8 mouse cellular contexts compared by ENCODE assay signal in the genomic region with DNA sequence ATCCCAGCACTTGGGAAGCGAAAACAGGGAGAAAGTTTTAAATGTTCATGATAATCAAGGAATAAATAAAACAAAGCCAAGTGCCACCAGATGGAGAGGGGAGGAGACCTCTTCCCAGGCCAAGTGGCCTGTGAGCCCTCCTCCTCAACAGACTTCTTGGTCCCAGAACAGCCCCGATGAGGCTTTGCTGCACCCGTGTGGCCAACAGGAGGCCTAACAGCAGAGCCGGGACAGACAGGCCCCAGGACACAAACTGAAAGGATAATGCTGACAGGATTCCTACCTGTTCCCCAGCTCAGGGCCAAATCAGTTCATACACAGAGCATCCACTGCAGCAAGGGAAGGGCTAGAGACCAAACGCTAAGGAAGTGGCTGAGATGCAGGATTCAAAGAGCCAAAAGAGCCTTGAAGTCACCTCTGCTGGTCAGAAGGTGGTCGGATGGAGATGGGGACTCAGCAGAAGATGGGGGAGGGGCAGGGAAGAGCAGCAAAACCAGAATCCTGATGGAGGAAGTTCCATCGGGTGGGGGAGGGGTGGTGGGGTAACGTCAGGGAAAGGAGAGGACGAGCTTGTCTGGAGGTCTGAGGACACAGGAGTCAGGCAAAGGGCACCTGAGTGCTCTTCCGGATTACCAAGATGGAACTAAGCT. TPM values are rescaled to one million over a fixed set of nuclear protein-coding genes. Genes with fewer than 3 reads are reported as not detected.
DNase-seq lines count a peak whose midpoint lies in the region; ATAC-seq lines count a peak whose summit lies in the region.

No protein-coding gene starts in this region.

- WGBS in forebrain, embryonic 12.5 days, result 21% methylated on average over 10 of the region's 10 CpGs
- WGBS in hindbrain, embryonic 11.5 days, result 22% methylated on average over 10 of the region's 10 CpGs

- H3K4me1 ChIP-seq in forebrain, embryonic 12.5 days, result 0 out of 2 replicates have a peak, but pooled peaks cover 10% of the 10 kb centered on the region
- H3K4me1 ChIP-seq in hindbrain, embryonic 11.5 days (replicated peaks; ENCODE audit: control insufficient read depth, insufficient read depth, low read length), result no peaks in the 10 kb centered on the region

- peak; percentile 85 for ATAC-seq in forebrain, embryonic 12.5 days (ENCODE audit: low FRiP score)
- peak; percentile 73 for ATAC-seq in hindbrain, embryonic 11.5 days (ENCODE audit: low FRiP score)
- ATAC-seq in megakaryocyte progenitor cell, adult 5-6 weeks (replicated peaks; ENCODE audit: poor library complexity), result peak; percentile 73

- no peaks in the 10 kb centered on the region for H3K36me3 ChIP-seq in forebrain, embryonic 12.5 days (replicated peaks)
- no peaks in the 10 kb centered on the region for H3K36me3 ChIP-seq in hindbrain, embryonic 11.5 days (ENCODE audit: control insufficient read depth, insufficient read depth, low read length)

- H3K27ac ChIP-seq in forebrain, embryonic 12.5 days, result no peak overlapping the region
- H3K27ac ChIP-seq in hindbrain, embryonic 11.5 days (ENCODE audit: low read depth, low read length), result no peak overlapping the region

- H3K27me3 ChIP-seq in forebrain, embryonic 12.5 days, result no peaks in the 10 kb centered on the region
- no peaks in the 10 kb centered on the region for H3K27me3 ChIP-seq in hindbrain, embryonic 11.5 days (ENCODE audit: control insufficient read depth, insufficient read depth, low read length)

- no peak overlapping the region for H3K4me3 ChIP-seq in forebrain, embryonic 12.5 days (replicated peaks)
- no peak overlapping the region for H3K4me3 ChIP-seq in hindbrain, embryonic 11.5 days (ENCODE audit: low read depth, low read length)

- H3K4me2 ChIP-seq in forebrain, embryonic 12.5 days, result no peak overlapping the region
- no peak overlapping the region for H3K4me2 ChIP-seq in hindbrain, embryonic 11.5 days (replicated peaks; ENCODE audit: low read depth, low read length)

- no peaks in the 10 kb centered on the region for H3K9me3 ChIP-seq in forebrain, embryonic 12.5 days
- H3K9me3 ChIP-seq in hindbrain, embryonic 11.5 days (ENCODE audit: control insufficient read depth, low read length), result no peaks in the 10 kb centered on the region

- H3K9ac ChIP-seq in forebrain, embryonic 12.5 days, result no peak overlapping the region
- H3K9ac ChIP-seq in hindbrain, embryonic 11.5 days (ENCODE audit: low read depth, low read length), result no peak overlapping the region

- DNase-seq in adrenal gland, adult 2 months, result peak; percentile 49
- DNase-seq in adrenal gland, adult 18-20 months (ENCODE audit: low spot score in 2 of 2), result no peak
- peak; percentile 86 for DNase-seq in brain, adult 2 months (ENCODE audit: low read depth, low spot score)
- peak; percentile 77 for DNase-seq in hindbrain, embryonic 11.5 days (ENCODE audit: low spot score)
- peak; percentile 76 to 83 for DNase-seq in layer of hippocampus, postnatal 10 days (ENCODE audit: low spot score in 2 of 2)
- DNase-seq in skeletal muscle tissue, adult 2 months (ENCODE audit: low read depth, low spot score), result peak; percentile 60

RNA-seq across cellular contexts. Expression of a gene that starts 51.9 kb away (rescaled TPM):
- total RNA-seq in adrenal gland, adult 2 months (2021), result 1 to 10 TPM; 2.0 to 2.6 TPM
- polyA plus RNA-seq in adrenal gland, adult 2 months (2012; rRNA removed), result 0.53 and 0.54 TPM in 2 replicates
- total RNA-seq in adrenal gland, adult 18-20 months (2021), result 1 to 10 TPM; 1.8 to 3.4 TPM
- 4.0 and 4.1 TPM in 2 replicates for polyA plus RNA-seq in forebrain, embryonic 12.5 days (2016; fragmentation: Nextera tagmentation; extraction: Ambion mirVana)
- polyA plus RNA-seq in hindbrain, embryonic 11.5 days (2014; fragmentation: Nextera tagmentation; extraction: Ambion mirVana), result 2.6 and 3.0 TPM in 2 replicates
- 10 to 100 TPM; 50.6 to 59.6 TPM for total RNA-seq in layer of hippocampus, postnatal 10 days (2021)
- 0.12 and 0.20 TPM in 2 replicates for total RNA-seq in megakaryocyte progenitor cell, adult 5-6 weeks (2015)
- 0.20 and 0.21 TPM in 2 replicates for total RNA-seq in megakaryocyte progenitor cell, adult 5-6 weeks (2017)

Comparison
In these comparisons a context has a peak if more than half of its experiments do, and no peak if none do; other contexts are left out.
1. DNase-seq: peak in adrenal gland, adult 2 months (single experiment), brain, adult 2 months (single experiment), hindbrain, embryonic 11.5 days (single experiment), layer of hippocampus, postnatal 10 days (2 of 2) and skeletal muscle tissue, adult 2 months (single experiment); none in adrenal gland, adult 18-20 months (0 of 2).
2. RNA of a gene that starts 51.9 kb away (total RNA-seq): 50.6 to 59.6 TPM in layer of hippocampus, postnatal 10 days; 1.8 to 3.4 TPM in adrenal gland, adult 18-20 months, 2.0 to 2.6 TPM in adrenal gland, adult 2 months and 0.12 to 0.21 TPM in megakaryocyte progenitor cell, adult 5-6 weeks; every median in the first group is over 10 times any median in the second.
3. Peak in every context shown above with its lines, with median percentiles within 50 percentile points of each other: ATAC-seq.